Mouse (Mus musculus) hindbrain, postnatal 0 days (tissue): ENCODE data around the gene Neurl1a. TPM values are rescaled to one million over a fixed set of nuclear protein-coding genes. Genes with fewer than 3 reads are reported as not detected.

Experiments
- ATAC-seq: fragments of 200-750 bp; cut with Nextera tagmentation; 2 replicates; pipeline ENCODE4 v1.8.0; 2017; ENCODE audit warnings: mild to moderate bottlenecking, moderate TSS enrichment, moderate library complexity
- DNase-seq: peaks from one replicate; pipeline ENCODE4 v3.0.0-alpha.2; 2015; ENCODE audit warnings: low spot score
- H3K27ac ChIP-seq: fragments of 300-500 bp; sonication (generic); 2 replicates; pipeline ENCODE4 v1.5.1; 2014; ENCODE audit warnings: mild to moderate bottlenecking
- H3K27me3 ChIP-seq: fragments of 300-500 bp; sonication (generic); 2 replicates; pipeline ENCODE4 v1.6.1; 2014; ENCODE audit warnings: low read length, mixed read lengths; ENCODE audit not compliant: insufficient read depth
- H3K36me3 ChIP-seq: fragments of 300-500 bp; sonication (generic); 2 replicates; pipeline ENCODE4 v1.6.1; 2014; ENCODE audit warnings: low read length, mixed read lengths; ENCODE audit not compliant: insufficient read depth
- H3K4me1 ChIP-seq: fragments of 300-500 bp; sonication (generic); 2 replicates; pipeline ENCODE4 v1.6.1; 2014; ENCODE audit warnings: antibody characterized with exemption, low read length, mixed read lengths; ENCODE audit not compliant: insufficient read depth
- H3K4me2 ChIP-seq: fragments of 300-500 bp; sonication (generic); 2 replicates; pipeline ENCODE4 v1.6.1; 2014; ENCODE audit warnings: low read depth, mild to moderate bottlenecking, low read length, moderate library complexity, mixed read lengths
- H3K4me3 ChIP-seq: fragments of 300-500 bp; sonication (generic); 2 replicates; pipeline ENCODE4 v1.5.1; 2014; ENCODE audit warnings: low read length
- H3K9ac ChIP-seq: fragments of 300-500 bp; sonication (generic); replicated peaks from 2 replicates; pipeline ENCODE4 v1.6.1; 2014; ENCODE audit warnings: mild to moderate bottlenecking, low read length, moderate library complexity, mixed read lengths
- H3K9me3 ChIP-seq: fragments of 300-500 bp; sonication (generic); 2 replicates; pipeline ENCODE4 v1.6.1; 2016; ENCODE audit warnings: low read length, mixed read lengths
- CTCF ChIP-seq: IDR thresholded peaks from 2 replicates; pipeline ENCODE4 v1.5.1; 2016; ENCODE audit warnings: antibody characterized with exemption, control low read depth, low read depth
- WGBS: fragments of 180-500 bp; shearing (Covaris S2); extraction: QIAGEN DNeasy Blood & Tissue Kit; methylation state at CpG from one replicate; pipeline ENCODE4 v1.1.7; 2014; 5-methylcytosine and 5-hydroxymethylcytosine counted together
- polyA plus RNA-seq: library from polyadenylated mRNA; unstranded; fragments of >200 nt; fragmentation: Nextera tagmentation; extraction: Ambion mirVana; gene quantifications from 2 replicates; pipeline ENCODE4 v1.2.1, GENCODE M21; 2015
- total RNA-seq: library from RNA; depleted of rRNA; stranded (reverse); fragments of >200 nt; gene quantifications from 2 replicates; pipeline ENCODE4 v1.2.3, GENCODE M21; 2014

Gene Neurl1a
- total and polyA plus RNA-seq, 2 experiments from 2014 or later: 16.2 to 114 TPM

DNA sequence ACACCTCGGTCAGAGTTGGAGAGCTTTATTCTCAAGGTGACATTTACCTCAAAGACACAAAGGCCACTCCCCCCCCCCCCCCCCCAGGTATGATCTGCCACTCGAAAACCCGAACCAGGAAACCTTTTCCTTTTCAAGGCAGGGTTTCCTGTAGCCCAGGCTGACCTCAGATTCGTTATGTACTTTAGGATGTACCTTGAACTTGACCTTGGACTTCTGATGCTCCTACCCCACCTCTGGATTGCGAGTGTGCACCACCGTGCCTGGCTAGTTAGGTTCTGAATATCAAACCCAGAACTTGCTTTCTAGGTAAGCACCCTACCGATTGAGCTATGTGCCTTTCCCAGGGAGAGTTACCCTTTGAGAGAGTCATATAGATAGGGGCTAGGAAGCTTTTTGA lies 69.7 kb downstream of the Neurl1a start:
- no peak for DNase-seq
- H3K4me3 ChIP-seq: no peak overlapping the region
- 83% methylated on average over 7 of the region's 7 CpGs for WGBS
- peaks cover 11% of the 10 kb centered on the region; the same call in 1 of the 2 replicates for H3K27me3 ChIP-seq
- peaks cover 2% of the 10 kb centered on the region; the same call in 1 of the 2 replicates for H3K4me1 ChIP-seq
- no peaks in the 10 kb centered on the region for H3K36me3 ChIP-seq
- no peak for TF ChIP-seq CTCF
- H3K27ac ChIP-seq: no peak overlapping the region
- H3K4me2 ChIP-seq: no peak overlapping the region
- H3K9ac ChIP-seq: no peak overlapping the region
- no peak for ATAC-seq
- H3K9me3 ChIP-seq: no peaks in the 10 kb centered on the region

DNA sequence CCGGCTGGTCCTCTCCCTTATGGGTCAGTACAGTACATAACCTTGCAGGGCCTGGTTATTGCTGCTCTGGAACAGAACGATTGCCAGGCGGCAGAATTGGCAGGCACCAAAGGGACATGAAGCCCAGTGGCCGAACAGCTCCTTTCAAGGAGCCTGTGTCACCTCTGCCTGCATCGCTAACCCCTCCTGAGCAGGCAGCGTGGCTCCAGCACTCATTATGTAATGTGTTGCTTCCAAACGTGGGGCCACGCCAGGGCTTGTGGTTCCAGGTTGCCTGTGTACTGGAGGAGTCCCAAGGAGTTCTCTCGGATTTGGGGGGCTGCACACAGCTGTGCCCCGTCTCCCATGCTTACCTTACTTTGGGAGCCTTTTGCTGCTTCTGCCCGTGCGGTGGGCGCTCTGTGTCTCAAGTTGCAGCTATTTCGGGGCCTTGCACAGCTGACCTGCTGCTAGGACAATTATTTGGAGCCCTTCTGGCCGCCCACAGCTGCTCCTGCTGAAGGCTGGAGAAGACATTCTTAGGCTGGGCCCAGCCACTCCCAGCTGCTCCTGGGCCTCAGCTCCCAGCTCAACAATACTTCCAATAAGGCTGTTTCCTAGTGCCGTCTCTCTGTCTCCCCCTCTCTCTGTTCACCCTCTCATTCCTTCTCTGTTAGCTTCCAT lies 70.4 kb downstream of the Neurl1a start:
- ATAC-seq (no peak), DNase-seq (no peak)
- Histone ChIP-seq H3K4me1 (peaks cover 4% of the 10 kb centered on the region; the same call in 1 of the 2 replicates), H3K4me2 (no peak overlapping the region), H3K9ac (no peak overlapping the region), H3K27me3 (peaks cover 18% of the 10 kb centered on the region; the same call in 1 of the 2 replicates), H3K4me3 (no peak overlapping the region), H3K36me3 (no peaks in the 10 kb centered on the region), H3K27ac (no peak overlapping the region), H3K9me3 (no peaks in the 10 kb centered on the region)
- 59% methylated on average over 16 of the region's 16 CpGs for WGBS
- no peak for TF ChIP-seq CTCF

DNA sequence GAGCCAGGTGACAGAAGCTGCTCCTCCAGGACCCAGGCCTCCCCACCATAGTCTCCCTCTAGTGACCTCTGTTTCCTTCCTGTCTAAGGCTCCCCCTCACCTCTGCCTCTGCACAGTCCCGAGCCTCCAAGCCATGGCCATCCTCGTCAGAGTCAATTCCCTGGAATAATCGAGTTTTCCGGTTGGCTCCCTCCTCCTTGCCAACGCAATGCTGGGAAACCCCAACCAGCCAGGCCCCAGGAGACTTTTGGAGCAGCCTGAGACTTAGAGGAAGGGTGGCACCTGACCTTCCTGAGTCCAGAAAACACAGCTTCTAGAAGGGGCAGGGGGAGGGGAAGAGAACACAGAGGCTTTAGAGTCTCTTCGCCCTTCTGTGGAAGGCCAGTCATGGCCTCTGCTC lies 72.3 kb downstream of the Neurl1a start:
- H3K4me1 ChIP-seq: peaks cover 4% of the 10 kb centered on the region; the same call in 1 of the 2 replicates
- no peak overlapping the region for H3K27ac ChIP-seq
- 42% methylated on average over 6 of the region's 6 CpGs for WGBS
- peaks cover 18% of the 10 kb centered on the region; the same call in 1 of the 2 replicates for H3K27me3 ChIP-seq
- no peak overlapping the region for H3K9ac ChIP-seq
- H3K4me3 ChIP-seq: no peak overlapping the region
- ATAC-seq (peak; percentile 39; the same call in 1 of the 2 replicates), DNase-seq (peak; percentile 32)
- no peaks in the 10 kb centered on the region for H3K36me3 ChIP-seq
- no peak overlapping the region for H3K4me2 ChIP-seq
- no peak for TF ChIP-seq CTCF
- no peaks in the 10 kb centered on the region for H3K9me3 ChIP-seq

DNA sequence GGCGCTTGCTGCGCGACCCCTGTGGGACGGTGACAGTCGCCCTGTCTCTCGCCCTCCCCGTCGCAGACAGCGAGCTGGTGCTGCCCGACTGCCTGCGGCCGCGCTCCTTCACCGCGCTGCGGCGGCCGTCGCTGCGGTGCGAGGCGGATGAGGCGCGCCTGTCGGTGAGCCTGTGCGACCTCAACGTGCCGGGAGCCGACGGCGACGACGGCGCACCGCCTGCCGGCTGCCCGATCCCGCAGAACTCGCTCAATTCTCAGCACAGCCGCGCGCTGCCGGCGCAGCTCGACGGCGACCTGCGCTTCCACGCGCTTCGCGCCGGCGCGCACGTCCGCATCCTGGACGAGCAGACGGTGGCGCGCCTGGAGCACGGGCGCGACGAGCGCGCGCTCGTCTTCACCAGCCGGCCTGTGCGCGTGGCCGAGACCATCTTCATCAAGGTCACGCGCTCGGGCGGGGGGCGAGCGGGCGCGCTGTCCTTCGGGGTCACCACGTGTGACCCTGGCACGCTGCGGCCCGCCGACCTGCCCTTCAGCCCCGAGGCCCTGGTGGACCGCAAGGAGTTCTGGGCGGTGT lies 74.5 kb downstream of the Neurl1a start:
- TF ChIP-seq CTCF: no peak
- 0 out of 2 replicates have a peak overlapping the region, but pooled peaks have one; percentile 13 for H3K9ac ChIP-seq
- 5% methylated on average over 89 of the region's 90 CpGs for WGBS
- H3K27me3 ChIP-seq: peaks cover 18% of the 10 kb centered on the region; the same call in 1 of the 2 replicates
- peaks cover 4% of the 10 kb centered on the region; the same call in 1 of the 2 replicates for H3K4me1 ChIP-seq
- ATAC-seq (peak; percentile 61), DNase-seq (peak; percentile 78)
- no peak overlapping the region for H3K27ac ChIP-seq
- peak overlapping the region; percentile 50 for H3K4me2 ChIP-seq
- H3K4me3 ChIP-seq: peak overlapping the region; percentile 31
- no peaks in the 10 kb centered on the region for H3K9me3 ChIP-seq
- no peaks in the 10 kb centered on the region for H3K36me3 ChIP-seq

DNA sequence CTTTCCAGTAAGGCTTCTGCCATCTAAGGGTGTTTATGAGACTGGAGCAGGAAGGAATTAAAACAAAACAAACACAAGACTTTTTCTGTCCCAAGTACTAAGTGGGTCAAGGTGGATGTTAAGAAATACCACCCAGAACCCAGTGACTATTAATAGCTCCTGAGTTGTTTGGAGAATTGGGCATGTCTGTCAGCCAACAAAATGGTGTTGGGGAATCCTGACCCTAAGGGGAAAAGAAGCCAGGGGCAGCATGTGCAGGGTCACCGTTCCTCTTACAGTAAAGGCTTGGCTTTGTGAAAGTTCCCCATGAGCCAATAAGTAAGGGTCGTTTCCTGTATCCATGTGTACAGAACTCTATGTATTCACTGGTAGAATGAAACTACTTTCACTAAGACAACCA lies 76.4 kb downstream of the Neurl1a start:
- DNase-seq (no peak), ATAC-seq (no peak)
- Histone ChIP-seq H3K36me3 (no peaks in the 10 kb centered on the region), H3K4me2 (no peak overlapping the region), H3K9ac (no peak overlapping the region), H3K27me3 (peaks cover 18% of the 10 kb centered on the region; the same call in 1 of the 2 replicates), H3K4me3 (no peak overlapping the region), H3K4me1 (peaks cover 4% of the 10 kb centered on the region; the same call in 1 of the 2 replicates), H3K9me3 (no peaks in the 10 kb centered on the region), H3K27ac (no peak overlapping the region)
- TF ChIP-seq CTCF: no peak
- 72% methylated on average over 2 of the region's 2 CpGs for WGBS

DNA sequence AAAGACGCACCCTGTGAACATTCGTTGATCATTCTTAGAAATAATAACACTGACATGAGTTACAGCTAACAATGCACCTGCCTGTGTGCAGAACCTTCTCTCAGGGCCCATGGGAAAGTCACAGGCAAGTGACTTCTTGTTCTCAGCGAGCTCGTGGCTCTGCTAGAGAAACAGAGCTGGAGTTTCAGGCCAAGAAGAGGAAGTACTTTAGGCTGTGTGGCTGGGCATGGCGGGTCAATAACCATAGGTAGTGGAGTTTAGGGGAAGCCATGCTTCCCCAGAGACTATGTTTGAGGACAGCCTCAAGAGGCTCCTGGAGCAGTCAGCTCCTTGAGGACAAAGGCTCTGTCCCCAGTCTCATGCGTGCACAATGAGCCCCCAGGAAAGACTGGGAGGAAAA lies 77.3 kb downstream of the Neurl1a start:
- no peak for DNase-seq
- 79% methylated on average over 6 of the region's 6 CpGs for WGBS
- Histone ChIP-seq H3K27ac (no peak overlapping the region), H3K4me1 (peaks cover 4% of the 10 kb centered on the region; the same call in 1 of the 2 replicates), H3K4me3 (no peak overlapping the region), H3K4me2 (no peak overlapping the region), H3K36me3 (no peaks in the 10 kb centered on the region), H3K9me3 (no peaks in the 10 kb centered on the region), H3K9ac (no peak overlapping the region), H3K27me3 (peaks cover 18% of the 10 kb centered on the region; the same call in 1 of the 2 replicates)
- no peak for TF ChIP-seq CTCF
- ATAC-seq: no peak

DNA sequence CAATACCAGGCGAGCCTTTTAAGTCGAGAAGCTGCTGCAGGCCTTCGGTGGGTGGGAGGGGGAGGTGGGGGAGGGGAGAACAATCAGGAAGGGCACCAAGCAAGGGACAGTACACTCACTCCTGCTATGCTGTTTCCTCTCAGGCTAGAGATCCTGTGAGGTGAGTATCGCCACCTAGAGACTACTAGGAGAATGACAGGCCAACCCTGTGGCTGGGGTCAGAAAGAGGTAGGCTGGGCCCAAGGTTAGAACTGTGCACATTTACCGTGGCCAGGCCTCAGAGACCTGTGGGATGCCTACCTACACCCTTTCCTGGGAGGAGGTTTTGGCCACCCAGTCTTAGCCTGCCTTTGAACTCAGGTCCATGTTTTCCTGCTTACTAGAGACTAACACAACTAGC lies 81.0 kb downstream of the Neurl1a start:
- Histone ChIP-seq H3K27ac (no peak overlapping the region), H3K9me3 (no peaks in the 10 kb centered on the region), H3K27me3 (no peaks in the 10 kb centered on the region), H3K4me1 (no peaks in the 10 kb centered on the region), H3K4me3 (no peak overlapping the region), H3K36me3 (no peaks in the 10 kb centered on the region), H3K4me2 (no peak overlapping the region), H3K9ac (no peak overlapping the region)
- WGBS: 6% methylated on average over 5 of the region's 5 CpGs
- DNase-seq: peak; percentile 62
- peak; percentile 81 for TF ChIP-seq CTCF
- ATAC-seq: peak; percentile 53
